Mouse (Mus musculus): Measurements from ENCODE around the gene Homer2. TPM values are rescaled to one million over a fixed set of nuclear protein-coding genes. Genes with fewer than 3 reads are reported as not detected.

Gene Homer2
- polyA plus RNA-seq, 1 experiment from 2014 or later: 29.3 TPM

GRCm38 (mm10) chr7:81610125-81610524 lies 97.2 kb downstream of the Homer2 start:
- 60% methylated on average over 18 of the region's 18 CpGs for WGBS
- Histone ChIP-seq H3K27me3 (ENCODE audit: control insufficient read depth, insufficient read depth, low read depth, low read length) (no peaks in the 10 kb centered on the region), H3K4me2 (ENCODE audit: low read depth, low read length) (no peak overlapping the region), H3K4me1 (replicated peaks; ENCODE audit: control insufficient read depth, insufficient read depth, low read length) (no peaks in the 10 kb centered on the region), H3K9me3 (ENCODE audit: control insufficient read depth, low read length) (no peaks in the 10 kb centered on the region), H3K9ac (ENCODE audit: low read length) (no peak overlapping the region), H3K27ac (ENCODE audit: low read length) (no peak overlapping the region), H3K36me3 (ENCODE audit: control insufficient read depth, insufficient read depth, low read length) (no peaks in the 10 kb centered on the region), H3K4me3 (ENCODE audit: low read length) (no peak overlapping the region)
- ATAC-seq (ENCODE audit: low read depth): no peak

GRCm38 (mm10) chr7:81606452-81606851 lies 100.9 kb downstream of the Homer2 start:
- ATAC-seq (ENCODE audit: low read depth): no peak
- WGBS: 58% methylated on average over 5 of the region's 5 CpGs
- no peak overlapping the region for H3K4me2 ChIP-seq (ENCODE audit: low read depth, low read length)

DNA sequence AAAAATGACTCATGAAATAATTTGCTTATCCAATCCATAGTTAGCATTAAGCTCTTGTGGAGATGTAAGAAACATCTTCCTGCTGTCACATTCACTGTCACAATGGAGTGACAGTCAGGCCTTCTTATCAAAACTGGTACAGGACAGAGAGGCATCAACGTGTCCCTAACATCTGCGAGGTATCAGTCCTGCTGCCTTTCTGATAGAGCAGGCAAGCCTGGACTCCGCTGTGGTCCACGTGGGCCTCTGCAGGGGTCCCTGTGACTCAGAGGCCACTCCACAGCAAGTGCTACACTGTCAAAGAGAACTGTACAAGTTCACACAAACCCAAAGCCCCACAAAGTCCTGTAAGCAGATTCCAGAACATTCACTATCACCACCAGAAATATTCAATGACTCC lies 101.8 kb downstream of the Homer2 start:
- H3K4me2 ChIP-seq (ENCODE audit: low read depth, low read length): no peak overlapping the region
- H3K9me3 ChIP-seq (ENCODE audit: control insufficient read depth, low read length): no peaks in the 10 kb centered on the region
- no peaks in the 10 kb centered on the region for H3K36me3 ChIP-seq (ENCODE audit: control insufficient read depth, insufficient read depth, low read length)
- ATAC-seq (ENCODE audit: low read depth): no peak
- no peak overlapping the region for H3K27ac ChIP-seq (ENCODE audit: low read length)
- H3K4me3 ChIP-seq (ENCODE audit: low read length): no peak overlapping the region
- H3K4me1 ChIP-seq (replicated peaks; ENCODE audit: control insufficient read depth, insufficient read depth, low read length): no peaks in the 10 kb centered on the region
- WGBS: 51% methylated on average over 4 of the region's 4 CpGs
- H3K27me3 ChIP-seq (ENCODE audit: control insufficient read depth, insufficient read depth, low read depth, low read length): no peaks in the 10 kb centered on the region
- no peak overlapping the region for H3K9ac ChIP-seq (ENCODE audit: low read length)

More at GRCm38 (mm10) chr7:81606452-81606851, 100.9 kb downstream of the Homer2 start:
- Histone ChIP-seq H3K36me3 (ENCODE audit: control insufficient read depth, insufficient read depth, low read length) (no peaks in the 10 kb centered on the region), H3K4me3 (ENCODE audit: low read length) (no peak overlapping the region), H3K9me3 (ENCODE audit: control insufficient read depth, low read length) (no peaks in the 10 kb centered on the region), H3K27me3 (ENCODE audit: control insufficient read depth, insufficient read depth, low read depth, low read length) (no peaks in the 10 kb centered on the region), H3K27ac (ENCODE audit: low read length) (no peak overlapping the region), H3K9ac (ENCODE audit: low read length) (no peak overlapping the region), H3K4me1 (replicated peaks; ENCODE audit: control insufficient read depth, insufficient read depth, low read length) (no peaks in the 10 kb centered on the region)

- H3K9ac ChIP-seq (ENCODE audit: low read length): no peak overlapping the region
- no peak overlapping the region for H3K27ac ChIP-seq (ENCODE audit: low read length)
- H3K36me3 ChIP-seq (ENCODE audit: control insufficient read depth, insufficient read depth, low read length): no peaks in the 10 kb centered on the region
- no peak overlapping the region for H3K4me2 ChIP-seq (ENCODE audit: low read depth, low read length)
- H3K4me3 ChIP-seq (ENCODE audit: low read length): no peak overlapping the region
- H3K27me3 ChIP-seq (ENCODE audit: control insufficient read depth, insufficient read depth, low read depth, low read length): no peaks in the 10 kb centered on the region
- no peak for ATAC-seq (ENCODE audit: low read depth)
- 80% methylated on average over 5 of the region's 5 CpGs for WGBS
- H3K9me3 ChIP-seq (ENCODE audit: control insufficient read depth, low read length): no peaks in the 10 kb centered on the region
- H3K4me1 ChIP-seq (replicated peaks; ENCODE audit: control insufficient read depth, insufficient read depth, low read length): no peaks in the 10 kb centered on the region
These were observed 102.3 kb downstream of the Homer2 start for GRCm38 (mm10) chr7:81604991-81605390.

- no peak overlapping the region for H3K4me3 ChIP-seq (ENCODE audit: low read length)
- ATAC-seq (ENCODE audit: low read depth): no peak
- no peaks in the 10 kb centered on the region for H3K27me3 ChIP-seq (ENCODE audit: control insufficient read depth, insufficient read depth, low read depth, low read length)
- no peak overlapping the region for H3K27ac ChIP-seq (ENCODE audit: low read length)
- no peak overlapping the region for H3K4me2 ChIP-seq (ENCODE audit: low read depth, low read length)
- H3K4me1 ChIP-seq (replicated peaks; ENCODE audit: control insufficient read depth, insufficient read depth, low read length): no peaks in the 10 kb centered on the region
- no peaks in the 10 kb centered on the region for H3K9me3 ChIP-seq (ENCODE audit: control insufficient read depth, low read length)
- no peak overlapping the region for H3K9ac ChIP-seq (ENCODE audit: low read length)
- H3K36me3 ChIP-seq (ENCODE audit: control insufficient read depth, insufficient read depth, low read length): peaks cover 11% of the 10 kb centered on the region
- 49% methylated on average over 8 of the region's 8 CpGs for WGBS
These were observed 107.7 kb downstream of the Homer2 start for GRCm38 (mm10) chr7:81599379-81600280.

DNA sequence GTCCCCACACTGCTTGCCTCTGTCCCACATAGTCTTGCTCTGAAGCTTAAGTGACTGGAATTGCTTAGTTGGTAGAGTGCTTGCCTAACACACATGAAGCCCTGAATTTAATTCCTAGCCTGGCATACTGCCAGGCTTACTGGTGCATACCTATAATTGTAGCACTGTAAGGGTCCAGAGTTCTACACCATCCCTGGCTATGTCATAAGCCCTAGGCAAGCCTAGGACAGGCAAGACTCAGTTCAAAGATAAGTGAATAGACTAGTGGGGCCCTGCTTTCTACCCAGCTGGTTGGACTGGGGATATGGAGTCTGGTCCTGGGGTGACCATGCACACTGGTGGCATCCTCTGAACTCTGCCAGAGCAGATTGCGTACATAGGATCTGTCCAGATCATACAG lies 109.7 kb downstream of the Homer2 start:
- peaks cover 15% of the 10 kb centered on the region for H3K36me3 ChIP-seq (ENCODE audit: control insufficient read depth, insufficient read depth, low read length)

GRCm38 (mm10) chr7:81596086-81596485 lies 111.2 kb downstream of the Homer2 start:
- Histone ChIP-seq H3K36me3 (ENCODE audit: control insufficient read depth, insufficient read depth, low read length) (peaks cover 18% of the 10 kb centered on the region), H3K27ac (ENCODE audit: low read length) (no peak overlapping the region)
- WGBS: 86% methylated on average over 6 of the region's 6 CpGs

More for the DNA sequence above, 109.7 kb downstream of the Homer2 start:
- H3K4me3 ChIP-seq (ENCODE audit: low read length): no peak overlapping the region
- 93% methylated on average over 1 of the region's 1 CpGs for WGBS
- no peaks in the 10 kb centered on the region for H3K4me1 ChIP-seq (replicated peaks; ENCODE audit: control insufficient read depth, insufficient read depth, low read length)
- ATAC-seq (ENCODE audit: low read depth): no peak
- H3K9ac ChIP-seq (ENCODE audit: low read length): no peak overlapping the region
- H3K27ac ChIP-seq (ENCODE audit: low read length): no peak overlapping the region
- H3K9me3 ChIP-seq (ENCODE audit: control insufficient read depth, low read length): no peaks in the 10 kb centered on the region
- no peak overlapping the region for H3K4me2 ChIP-seq (ENCODE audit: low read depth, low read length)
- no peaks in the 10 kb centered on the region for H3K27me3 ChIP-seq (ENCODE audit: control insufficient read depth, insufficient read depth, low read depth, low read length)

DNA sequence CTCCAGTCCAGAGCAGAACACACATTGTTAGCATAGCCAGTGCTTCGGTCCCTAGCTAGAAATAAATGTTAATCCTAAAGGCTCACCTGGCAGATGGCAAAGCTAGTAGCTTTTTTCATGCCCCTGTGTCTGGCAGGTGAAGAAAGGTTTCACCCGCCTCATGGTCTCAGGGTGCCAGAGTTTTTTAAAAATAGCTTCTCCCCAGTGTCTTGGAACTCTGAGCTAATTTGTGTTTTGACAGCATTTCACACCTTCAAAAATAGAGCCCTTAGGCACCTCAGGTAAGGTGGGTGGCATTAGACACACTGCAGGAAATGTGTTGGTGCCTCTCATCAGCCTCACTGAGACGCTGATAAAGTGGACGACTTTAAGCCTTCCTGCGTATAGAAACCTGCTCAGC lies 112.3 kb downstream of the Homer2 start:
- Histone ChIP-seq H3K9me3 (ENCODE audit: control insufficient read depth, low read length) (no peaks in the 10 kb centered on the region), H3K4me2 (ENCODE audit: low read depth, low read length) (no peak overlapping the region), H3K9ac (ENCODE audit: low read length) (no peak overlapping the region), H3K4me3 (ENCODE audit: low read length) (no peak overlapping the region), H3K27ac (ENCODE audit: low read length) (no peak overlapping the region), H3K4me1 (replicated peaks; ENCODE audit: control insufficient read depth, insufficient read depth, low read length) (no peaks in the 10 kb centered on the region), H3K36me3 (ENCODE audit: control insufficient read depth, insufficient read depth, low read length) (peaks cover 18% of the 10 kb centered on the region), H3K27me3 (ENCODE audit: control insufficient read depth, insufficient read depth, low read depth, low read length) (no peaks in the 10 kb centered on the region)
- ATAC-seq (ENCODE audit: low read depth): no peak
- 65% methylated on average over 5 of the region's 5 CpGs for WGBS

More at GRCm38 (mm10) chr7:81596086-81596485, 111.2 kb downstream of the Homer2 start:
- H3K9me3 ChIP-seq (ENCODE audit: control insufficient read depth, low read length): no peaks in the 10 kb centered on the region
- H3K9ac ChIP-seq (ENCODE audit: low read length): no peak overlapping the region
- no peaks in the 10 kb centered on the region for H3K27me3 ChIP-seq (ENCODE audit: control insufficient read depth, insufficient read depth, low read depth, low read length)
- no peak overlapping the region for H3K4me2 ChIP-seq (ENCODE audit: low read depth, low read length)
- no peaks in the 10 kb centered on the region for H3K4me1 ChIP-seq (replicated peaks; ENCODE audit: control insufficient read depth, insufficient read depth, low read length)
- no peak overlapping the region for H3K4me3 ChIP-seq (ENCODE audit: low read length)
- no peak for ATAC-seq (ENCODE audit: low read depth)

DNA sequence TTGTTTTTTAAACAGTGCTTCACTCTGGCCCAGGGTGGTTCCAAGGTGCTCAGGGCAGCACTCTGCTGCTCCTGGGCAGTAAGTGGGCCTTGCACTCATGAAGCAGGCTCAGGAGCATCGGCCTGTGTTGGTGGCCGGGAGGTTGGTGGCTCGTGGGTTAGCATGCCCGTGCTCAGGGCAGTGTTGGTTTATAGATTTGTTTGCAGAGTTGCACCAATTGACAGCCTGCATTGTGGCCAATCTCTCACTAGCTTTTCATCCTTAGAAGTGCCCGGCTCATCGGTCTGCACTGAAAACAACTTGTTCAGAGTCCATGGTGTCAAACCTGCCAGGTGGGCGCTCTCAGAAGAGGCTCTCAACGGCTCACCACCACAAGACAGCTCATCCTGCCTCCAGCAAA lies 113.9 kb downstream of the Homer2 start:
- Histone ChIP-seq H3K36me3 (ENCODE audit: control insufficient read depth, insufficient read depth, low read length) (peaks cover 18% of the 10 kb centered on the region), H3K4me3 (ENCODE audit: low read length) (no peak overlapping the region), H3K27me3 (ENCODE audit: control insufficient read depth, insufficient read depth, low read depth, low read length) (no peaks in the 10 kb centered on the region), H3K27ac (ENCODE audit: low read length) (no peak overlapping the region), H3K4me2 (ENCODE audit: low read depth, low read length) (no peak overlapping the region), H3K9me3 (ENCODE audit: control insufficient read depth, low read length) (no peaks in the 10 kb centered on the region), H3K9ac (ENCODE audit: low read length) (no peak overlapping the region), H3K4me1 (replicated peaks; ENCODE audit: control insufficient read depth, insufficient read depth, low read length) (no peaks in the 10 kb centered on the region)
- ATAC-seq (ENCODE audit: low read depth): no peak
- WGBS: 77% methylated on average over 8 of the region's 8 CpGs

Data from lung, embryonic 16.5 days (tissue).